Mouse (Mus musculus) yolk sac, embryonic 10.5 days (tissue): Measurements from ENCODE around the gene C130026I21Rik.
"Not testable (repeated sequence)": the region's sequence is repeated elsewhere in the genome, so short reads cannot be mapped to it uniquely, and the experiment has no call there.

ENCODE experiments used
- DNase-seq: peaks from one replicate; pipeline ENCODE4 v3.0.0-alpha.2; 2017; ENCODE audit warnings: low spot score

The C130026I21Rik gene

DNA sequence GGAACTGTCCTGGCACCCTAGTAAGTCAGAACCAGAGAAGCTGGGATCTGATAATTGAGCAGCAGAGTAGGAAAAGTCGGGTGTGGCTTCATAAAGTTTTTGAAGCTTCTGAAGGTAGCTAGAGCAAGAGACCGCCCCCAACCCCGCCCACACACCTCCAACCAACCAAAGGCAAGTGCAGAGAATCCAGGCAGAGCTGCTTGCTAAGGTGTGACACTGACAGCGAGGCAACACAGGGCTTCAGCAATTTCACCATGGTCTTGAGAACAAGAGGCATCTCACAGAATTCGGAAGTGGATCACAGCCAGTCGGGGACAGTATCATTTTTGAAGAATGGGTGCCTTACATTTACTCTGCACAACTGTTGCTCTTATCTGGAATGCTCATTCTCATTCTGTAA is at the start of gene C130026I21Rik:
Gene C130026I21Rik, minus strand, starts transcription at position 101 of the 400 bp plus-strand sequence.
- DNase-seq, result not testable (repeated sequence)

DNA sequence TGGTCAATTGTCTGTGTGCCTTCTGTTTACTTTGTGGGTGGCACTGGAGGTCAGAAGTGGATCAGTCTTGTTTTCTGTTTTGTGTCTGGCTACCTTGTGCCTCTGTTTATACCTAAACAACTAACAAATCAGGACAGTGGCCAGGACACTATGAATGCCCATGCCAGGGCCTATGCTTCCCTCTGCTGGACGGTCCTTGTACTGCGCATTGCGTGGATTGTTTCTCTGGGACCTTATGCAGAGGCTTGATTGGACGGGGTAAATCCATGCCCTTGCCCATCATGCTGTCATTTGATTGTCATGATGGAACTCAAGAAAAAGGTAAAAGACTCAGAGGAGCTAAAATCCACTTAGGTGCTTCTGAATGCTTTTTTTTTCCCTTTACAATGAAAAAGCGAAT is 16.7 kb upstream of the C130026I21Rik start:
- DNase-seq, result not testable (repeated sequence)

DNA sequence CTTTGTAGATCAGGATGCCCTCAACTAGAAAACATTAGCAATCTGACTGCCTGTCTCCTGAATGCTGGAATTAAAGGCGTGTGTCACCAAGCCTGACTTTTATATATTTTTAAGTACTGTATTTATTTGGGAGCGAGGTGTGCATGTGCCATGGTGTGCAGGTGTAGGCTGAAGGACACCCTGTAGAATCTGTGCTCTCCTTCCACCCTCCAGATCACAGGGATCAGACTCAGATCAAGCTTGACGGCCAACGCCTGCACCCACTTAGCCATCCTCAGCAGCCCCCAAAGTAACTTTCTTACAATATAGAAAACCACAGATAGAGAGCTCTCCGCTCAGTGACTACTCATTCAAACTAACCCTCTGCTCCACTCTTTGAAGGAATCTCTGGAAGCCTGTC is 6.1 kb upstream of the C130026I21Rik start:
- not testable (repeated sequence) for DNase-seq

DNA sequence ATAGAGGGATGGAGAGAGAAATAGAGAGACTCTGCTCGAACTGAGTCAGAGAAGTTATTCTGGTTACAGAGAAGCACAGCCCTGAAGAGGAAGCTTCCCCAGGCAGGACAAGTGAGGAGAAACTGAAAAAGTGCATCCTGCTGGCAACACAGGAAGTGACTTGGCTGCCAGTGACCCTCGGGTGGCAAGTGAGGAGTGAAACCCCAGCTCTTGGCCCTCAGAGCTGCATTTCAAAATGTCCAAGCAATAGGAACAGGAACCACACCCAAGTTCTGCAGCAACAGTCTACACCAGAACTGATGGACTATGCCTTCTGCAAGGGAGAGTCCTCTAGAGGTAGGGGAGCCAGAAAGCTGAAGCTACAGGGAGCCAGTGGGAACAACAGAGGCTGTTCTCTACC is 11.7 kb downstream of the C130026I21Rik start:
- DNase-seq, result not testable (repeated sequence)

DNA sequence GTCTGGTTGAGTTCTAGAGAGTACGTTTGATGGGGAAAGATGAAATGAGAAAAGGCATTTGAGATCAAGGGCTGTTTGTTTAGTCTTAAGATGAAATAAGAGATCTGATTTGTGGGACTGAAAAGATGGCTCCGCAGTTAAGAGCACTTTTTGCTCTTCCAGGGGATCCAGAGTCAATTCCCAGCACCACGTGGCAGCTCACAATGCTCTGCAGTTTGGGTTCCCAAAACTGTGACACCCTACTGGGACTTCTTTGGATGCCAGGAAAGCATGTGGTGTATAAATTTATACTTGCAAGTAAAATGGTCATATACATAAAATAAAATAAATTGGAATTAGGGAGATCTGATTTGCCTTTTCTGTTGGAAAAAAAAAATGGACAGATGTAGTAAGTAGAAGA is 15.1 kb downstream of the C130026I21Rik start:
- DNase-seq, result not testable (repeated sequence)

DNA sequence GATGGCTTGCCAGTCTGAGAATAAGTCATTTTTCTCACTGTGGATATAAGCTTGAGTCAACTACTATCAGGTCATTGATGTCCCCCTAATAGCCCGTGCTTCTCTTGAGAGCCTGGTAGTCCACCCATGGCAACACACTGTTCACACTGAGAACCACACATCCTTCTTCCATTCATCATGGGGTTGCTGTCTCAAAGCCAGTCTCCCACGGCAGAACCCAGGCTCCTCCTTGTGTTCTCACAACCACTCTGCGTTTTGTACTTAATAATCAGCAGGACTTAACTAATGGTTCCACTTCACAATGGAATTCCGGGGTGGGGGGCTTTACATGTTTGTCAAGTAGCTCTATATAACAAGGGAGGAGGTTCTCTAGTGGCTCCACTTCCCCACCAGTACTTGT is 19.2 kb downstream of the C130026I21Rik start:
- DNase-seq, result not testable (repeated sequence)

DNA sequence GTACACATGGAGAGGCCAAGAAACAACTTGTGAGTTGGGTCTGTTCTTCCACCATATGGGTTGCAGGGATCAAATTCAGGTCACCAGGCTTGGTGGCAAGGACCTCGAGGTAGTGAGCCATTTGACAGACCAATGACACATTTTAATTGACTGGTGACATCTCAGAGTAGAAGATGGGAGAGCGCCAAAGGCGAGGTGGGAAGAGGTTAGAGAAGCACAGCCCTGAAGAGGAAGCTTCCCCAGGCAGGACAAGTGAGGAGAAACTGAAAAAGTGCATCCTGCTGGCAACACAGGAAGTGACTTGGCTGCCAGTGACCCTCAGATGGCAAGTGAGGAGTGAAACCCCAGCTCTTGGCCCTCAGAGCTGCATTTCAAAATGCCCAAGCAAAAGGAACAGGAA is 21.4 kb downstream of the C130026I21Rik start:
- not testable (repeated sequence) for DNase-seq

DNA sequence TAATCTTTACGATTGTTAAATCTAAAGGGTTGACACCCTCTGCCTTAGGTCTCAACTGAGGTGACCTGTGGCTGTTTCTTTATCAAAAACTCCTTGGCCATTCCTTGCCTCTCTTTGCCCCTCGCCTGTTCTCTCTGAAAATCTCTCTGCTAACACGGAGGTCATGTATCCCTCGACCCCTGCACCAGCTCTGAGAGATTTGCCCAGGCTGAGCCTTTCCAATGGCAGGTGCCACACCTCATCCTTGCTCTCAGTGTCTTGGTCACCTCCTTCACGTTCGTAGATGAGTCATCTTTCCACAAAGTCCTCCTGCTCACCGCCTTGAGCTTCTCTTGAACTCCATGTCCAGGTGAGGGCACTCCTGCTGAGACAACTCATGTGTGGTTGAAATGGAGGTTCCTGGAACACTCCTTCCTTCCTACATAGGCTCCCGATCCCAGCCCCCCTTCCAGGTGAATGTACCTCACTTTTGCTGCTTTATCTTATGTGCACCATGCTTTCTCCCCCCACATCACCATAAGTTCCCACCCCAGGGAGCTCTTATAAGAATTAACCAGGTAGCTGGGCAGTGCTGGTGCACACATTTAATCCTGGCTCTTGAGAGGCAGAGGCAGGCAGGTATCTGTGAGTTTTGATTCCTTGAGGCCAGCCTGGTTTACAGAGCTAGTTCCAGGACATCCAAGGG is 23.4 kb downstream of the C130026I21Rik start:
- DNase-seq, result not testable (repeated sequence)

DNA sequence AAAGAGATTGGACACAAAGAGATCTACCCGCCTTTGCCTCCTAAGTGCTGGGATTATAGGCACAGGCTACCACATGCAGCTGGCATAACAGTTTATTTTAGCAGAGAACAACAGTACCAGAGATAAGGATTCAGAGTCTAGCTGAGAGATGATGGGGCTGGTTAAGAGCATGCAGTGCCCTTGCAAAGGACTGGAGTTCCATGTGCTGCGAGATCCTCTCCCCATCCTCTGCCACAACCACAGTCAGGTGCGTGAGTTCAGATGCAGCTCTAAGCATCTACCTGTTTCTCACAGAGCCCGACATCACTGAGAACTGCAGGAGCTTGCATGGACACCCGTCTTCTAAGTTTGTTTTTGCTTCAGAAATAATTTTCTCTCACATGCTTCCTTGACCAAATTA is 24.1 kb downstream of the C130026I21Rik start:
- DNase-seq, result not testable (repeated sequence)

DNA sequence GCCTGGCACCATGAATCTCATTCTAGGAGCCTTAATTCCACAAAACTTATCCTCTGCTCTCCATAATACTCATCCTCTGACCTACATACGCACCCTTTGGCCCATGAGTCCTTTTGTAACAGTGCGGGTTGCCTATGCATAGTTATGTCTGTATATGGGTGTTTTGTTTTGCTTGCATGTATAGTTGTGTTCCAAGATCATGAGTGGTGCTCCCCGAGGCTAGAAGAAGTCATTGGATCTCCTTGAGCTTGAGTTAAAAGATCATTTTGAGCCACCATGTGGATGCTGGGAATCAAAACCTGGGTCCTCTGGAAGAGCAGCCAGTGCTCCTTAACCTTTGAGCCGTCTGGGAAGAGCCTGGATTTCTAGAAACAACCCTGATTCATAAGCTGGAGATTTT is 25.4 kb downstream of the C130026I21Rik start:
- DNase-seq, result not testable (repeated sequence)

DNA sequence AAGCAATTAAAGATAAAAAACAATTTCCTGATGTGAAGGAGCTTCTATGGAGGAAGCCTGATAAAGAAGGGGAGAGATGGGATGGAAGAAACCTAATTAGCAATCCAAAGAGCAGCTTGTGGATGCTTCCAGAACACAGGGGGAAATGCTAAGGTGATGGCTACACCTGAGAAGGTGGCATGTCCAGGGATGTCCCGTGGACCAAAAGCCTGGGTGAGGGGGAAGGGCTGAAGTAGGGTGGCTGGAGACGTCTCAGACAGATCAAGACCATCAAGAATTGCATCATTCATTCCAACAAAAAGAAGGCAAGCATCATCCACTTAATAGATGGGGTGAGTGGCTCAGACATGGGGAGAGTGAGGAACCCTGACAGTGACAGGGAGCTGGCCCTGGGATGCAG is 27.3 kb downstream of the C130026I21Rik start:
- DNase-seq, result not testable (repeated sequence)

DNA sequence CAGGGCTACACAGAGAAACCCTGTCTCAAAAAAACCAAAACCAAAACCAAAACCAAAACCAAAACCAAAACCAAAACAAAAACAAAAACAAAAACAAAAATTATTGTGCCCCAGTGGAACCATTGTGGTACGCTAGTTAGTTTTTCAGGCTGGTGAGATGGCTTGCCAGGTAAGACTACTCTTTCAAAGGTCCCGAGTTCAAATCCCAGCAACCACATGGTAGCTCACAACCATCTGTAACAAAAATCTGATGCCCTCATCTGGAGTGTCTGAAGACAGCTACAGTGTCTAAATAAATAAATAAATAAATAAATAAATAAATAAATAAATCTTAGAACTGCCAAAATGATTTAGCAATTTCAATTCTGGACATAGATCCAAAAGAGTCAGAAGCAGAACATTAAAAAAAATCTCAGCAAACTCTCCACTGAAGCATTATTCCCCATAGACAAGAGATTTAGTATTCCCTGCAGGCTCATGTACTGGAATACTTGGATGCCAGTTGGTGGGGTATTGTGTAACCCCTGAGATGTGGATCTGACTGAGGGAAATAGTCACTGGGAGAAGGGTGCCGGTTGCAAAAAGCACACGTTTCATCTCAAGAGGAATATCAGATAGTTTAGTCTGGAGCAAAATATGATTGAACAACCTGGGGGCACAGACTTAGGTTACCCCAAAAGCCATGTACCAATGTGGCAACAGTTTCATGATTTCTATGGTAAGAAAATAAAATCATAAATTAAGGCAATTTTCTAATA is 31.2 kb downstream of the C130026I21Rik start:
- not testable (repeated sequence) for DNase-seq

DNA sequence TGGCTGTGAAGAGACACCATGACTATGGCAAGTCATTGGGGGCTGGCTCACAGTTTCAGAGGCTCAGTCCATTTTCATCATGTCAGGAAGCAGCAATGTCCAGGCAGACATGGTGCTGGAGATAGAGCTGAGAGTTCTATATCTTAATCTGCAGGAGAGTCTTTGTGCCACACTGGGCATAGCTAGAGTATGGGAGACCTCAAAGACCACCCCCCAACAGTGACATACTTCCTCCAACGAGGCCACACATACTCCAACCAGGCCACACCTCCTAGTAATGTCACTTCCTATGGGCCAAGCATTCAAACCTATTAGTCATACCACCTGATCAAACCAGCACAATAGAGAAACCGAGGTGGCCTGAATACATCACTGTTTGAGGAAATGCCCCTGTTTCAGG is 63.8 kb downstream of the C130026I21Rik start:
- DNase-seq, result not testable (repeated sequence)

DNA sequence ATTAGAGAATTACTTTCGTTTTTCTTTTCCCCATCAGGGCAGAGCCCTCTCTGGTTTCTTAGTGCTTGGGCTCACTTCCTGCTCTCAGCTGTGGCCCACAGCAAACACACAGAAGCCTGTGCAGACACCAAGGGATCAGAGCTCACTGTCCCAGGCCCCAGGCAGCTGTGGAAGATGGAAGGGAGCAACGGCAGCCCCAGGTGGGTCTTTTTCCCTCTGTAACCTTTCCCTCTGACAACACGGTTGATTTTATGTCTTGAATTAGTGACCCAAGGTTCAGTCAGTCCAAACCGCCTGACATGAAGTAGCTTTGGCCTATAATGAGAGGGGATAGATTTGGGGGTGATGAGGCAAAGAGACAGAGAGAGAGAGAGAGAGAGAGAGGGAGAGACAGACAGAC is 70.8 kb downstream of the C130026I21Rik start:
- not testable (repeated sequence) for DNase-seq

DNA sequence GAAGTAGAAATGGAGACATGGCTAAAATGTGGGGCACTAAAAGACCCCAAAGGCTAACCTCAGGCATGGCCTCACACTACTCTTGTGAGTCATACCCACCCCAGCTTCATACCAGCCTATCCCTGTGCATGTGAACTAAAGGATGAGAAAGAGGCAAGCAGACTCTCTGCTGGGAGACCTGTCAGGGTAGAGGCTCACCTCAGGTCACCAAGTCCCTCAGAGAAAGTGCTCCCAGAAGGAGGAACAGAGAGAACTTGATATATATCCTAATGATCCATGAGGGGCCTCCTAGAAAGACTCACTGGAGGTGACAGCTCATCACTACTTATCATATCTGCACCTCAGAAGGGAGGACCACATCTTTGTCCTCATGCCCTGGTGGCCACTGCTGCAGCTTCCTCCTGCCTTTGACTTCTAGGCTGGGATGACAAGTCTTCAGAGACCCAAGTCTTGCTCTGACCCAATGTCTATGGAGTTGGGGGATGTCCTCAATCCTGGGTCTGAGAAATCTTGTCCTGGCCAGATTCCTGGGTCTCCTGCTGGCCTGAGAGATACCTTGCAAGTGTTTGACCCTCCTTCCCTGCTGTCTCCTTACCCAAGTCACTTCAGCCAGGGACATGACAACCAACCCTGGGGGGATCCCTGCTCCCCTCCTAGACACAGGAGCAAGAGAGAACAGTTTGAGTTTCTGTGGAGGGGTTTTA is 71.6 kb downstream of the C130026I21Rik start:
- not testable (repeated sequence) for DNase-seq

DNA sequence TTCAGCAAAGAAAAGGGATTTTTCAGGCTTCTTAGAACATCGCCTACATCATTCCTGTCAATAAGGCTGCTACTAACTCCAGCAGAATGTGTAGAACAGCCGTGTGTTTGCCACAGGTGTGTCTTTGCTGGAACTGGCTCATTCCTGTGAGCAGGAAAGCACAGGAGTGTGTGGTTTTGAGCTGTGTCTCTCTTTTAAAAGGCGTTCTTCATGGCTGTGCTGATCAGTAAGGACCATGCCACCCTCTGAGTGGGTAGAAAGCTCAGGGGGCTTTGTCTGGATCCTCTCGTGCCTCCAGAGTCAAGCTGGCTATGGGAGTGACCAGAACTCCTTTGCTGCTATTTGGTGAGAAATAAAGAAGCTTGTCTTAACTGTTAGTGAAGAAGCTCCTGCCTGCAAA is 73.6 kb downstream of the C130026I21Rik start:
- DNase-seq, result not testable (repeated sequence)

DNA sequence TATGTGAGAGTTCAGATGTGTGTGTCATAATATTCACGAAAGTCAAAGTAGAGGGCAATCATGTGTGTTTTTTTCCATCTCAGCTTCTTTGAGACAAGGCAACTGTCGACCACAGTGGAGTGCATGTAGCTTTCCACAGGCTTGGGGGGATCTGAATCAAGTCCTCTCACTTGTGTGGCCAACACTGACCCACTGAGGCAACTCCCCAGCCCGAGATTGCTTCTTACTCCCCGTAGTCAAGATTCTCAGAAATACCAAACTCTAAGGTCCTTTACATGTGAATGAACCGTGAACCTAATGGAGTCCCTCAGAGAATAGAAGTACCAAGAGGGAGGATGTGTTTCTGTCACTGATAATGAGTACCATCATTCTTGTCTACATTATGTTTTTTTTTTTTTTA is 76.6 kb downstream of the C130026I21Rik start:
- DNase-seq, result not testable (repeated sequence)

DNA sequence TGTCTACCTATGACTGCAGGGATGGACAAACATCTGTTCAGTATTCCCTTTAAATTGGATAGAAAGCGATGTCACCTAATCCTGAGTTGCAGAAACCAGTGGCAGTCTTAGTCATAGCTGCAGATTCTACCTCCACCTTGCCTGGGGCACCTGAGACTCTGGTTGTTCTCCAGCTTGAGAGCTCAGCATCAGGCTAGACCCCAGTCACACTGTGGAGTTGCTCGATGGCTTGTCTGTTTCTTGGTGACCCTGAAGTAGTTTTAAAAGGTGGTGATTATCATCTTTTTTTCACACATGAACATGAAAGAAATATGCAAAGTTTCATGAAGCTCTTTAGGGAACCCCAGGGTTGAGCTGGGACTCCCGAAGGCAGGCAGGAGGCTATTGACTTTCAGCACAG is 88.4 kb downstream of the C130026I21Rik start:
- DNase-seq, result not testable (repeated sequence)

DNA sequence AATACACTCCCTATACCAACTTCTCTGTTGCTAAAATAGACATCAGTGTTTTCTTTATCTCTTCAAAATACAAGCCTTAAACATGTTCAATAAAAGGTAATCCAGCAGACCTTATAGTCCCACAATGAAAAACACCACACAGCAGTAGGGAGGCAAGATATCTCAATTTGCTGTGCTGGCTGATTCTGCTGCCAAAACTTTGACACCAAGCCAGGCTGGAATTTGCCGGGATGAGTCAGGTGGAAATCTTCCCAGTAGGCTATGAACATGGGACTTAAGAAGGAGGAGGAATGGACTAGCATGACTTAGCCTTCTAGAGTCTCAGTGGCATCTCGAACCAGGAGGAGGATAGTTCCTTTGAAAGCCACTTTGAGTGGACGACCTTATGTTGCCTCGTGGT is 91.4 kb downstream of the C130026I21Rik start:
- DNase-seq, result not testable (repeated sequence)

DNA sequence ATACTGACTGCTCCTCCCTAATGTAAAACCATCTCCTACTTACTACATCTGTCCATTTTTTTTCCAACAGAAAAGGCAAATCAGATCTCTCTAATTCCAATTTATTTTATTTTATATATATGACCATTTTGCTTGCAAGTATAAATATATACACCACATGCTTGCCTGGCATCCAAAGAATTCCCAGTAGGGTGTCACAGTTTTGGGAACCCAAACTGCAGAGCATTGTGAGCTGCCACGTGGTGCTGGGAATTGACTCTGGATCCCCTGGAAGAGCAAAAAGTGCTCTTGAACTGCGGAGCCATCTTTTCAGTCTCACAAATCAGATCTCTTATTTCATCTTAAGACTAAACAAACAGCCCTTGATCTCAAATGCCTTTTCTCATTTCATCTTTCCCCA is 107.5 kb downstream of the C130026I21Rik start:
- not testable (repeated sequence) for DNase-seq

DNA sequence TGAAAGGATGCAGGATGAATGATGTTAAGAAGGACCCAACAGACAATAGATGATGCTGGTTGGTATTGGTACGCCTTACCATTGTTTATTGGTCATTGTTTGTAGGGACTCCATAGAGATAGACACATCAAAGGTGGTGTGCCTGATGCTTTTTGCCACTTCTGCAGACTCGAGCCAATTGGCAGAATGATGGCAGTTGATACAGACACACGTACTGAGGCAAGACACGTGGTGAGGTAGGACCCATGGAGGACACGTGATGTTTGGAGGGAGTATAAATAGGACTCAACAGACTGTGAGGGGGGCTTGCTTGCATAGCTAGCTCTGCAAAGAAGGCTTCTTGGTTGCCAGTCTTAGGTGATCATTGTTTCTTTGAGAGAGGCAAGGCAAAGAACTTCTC is 115.2 kb downstream of the C130026I21Rik start:
- DNase-seq, result not testable (repeated sequence)

DNA sequence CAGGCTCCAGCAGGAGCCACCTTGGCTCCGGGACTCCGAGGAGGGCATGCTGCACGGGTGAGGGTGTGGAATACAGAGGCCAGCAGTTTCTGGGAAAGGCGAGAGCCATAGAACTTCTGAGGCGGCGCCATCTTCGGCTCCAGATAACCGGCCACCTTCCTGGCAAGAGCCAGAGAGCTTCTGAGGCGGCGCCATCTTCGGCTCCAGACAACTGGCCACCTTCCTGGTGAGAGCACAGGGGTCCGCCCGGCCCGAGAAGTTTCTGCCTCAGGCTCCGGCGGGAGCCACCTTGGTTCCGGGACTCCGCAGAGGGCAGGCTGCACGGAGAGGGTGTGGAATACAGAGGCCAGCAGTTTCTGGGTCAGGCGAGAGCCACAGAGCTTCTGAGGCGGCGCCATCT is 136.7 kb downstream of the C130026I21Rik start:
- DNase-seq, result not testable (repeated sequence)

DNA sequence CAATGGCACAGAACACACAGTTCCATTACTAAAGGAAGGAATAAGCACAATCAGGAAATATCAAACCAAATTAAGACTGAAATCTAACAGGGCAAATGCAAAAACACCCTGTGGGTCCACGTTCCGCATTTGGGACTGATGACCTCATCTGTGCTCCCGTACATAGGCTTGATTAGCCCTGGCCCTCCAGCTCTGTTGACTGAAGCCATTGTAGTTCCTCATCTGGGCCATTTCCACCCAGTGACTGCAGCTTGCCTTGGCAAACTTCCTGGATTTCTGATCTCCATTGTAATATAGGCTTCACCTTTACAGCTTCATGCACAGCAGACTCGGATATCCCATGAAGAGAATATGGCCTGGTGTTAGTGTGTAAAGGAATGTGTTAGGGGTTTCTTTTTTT is 148.5 kb downstream of the C130026I21Rik start:
- DNase-seq, result not testable (repeated sequence)
